ENCODE assay signal across 9 mouse cellular contexts in the genomic region with DNA sequence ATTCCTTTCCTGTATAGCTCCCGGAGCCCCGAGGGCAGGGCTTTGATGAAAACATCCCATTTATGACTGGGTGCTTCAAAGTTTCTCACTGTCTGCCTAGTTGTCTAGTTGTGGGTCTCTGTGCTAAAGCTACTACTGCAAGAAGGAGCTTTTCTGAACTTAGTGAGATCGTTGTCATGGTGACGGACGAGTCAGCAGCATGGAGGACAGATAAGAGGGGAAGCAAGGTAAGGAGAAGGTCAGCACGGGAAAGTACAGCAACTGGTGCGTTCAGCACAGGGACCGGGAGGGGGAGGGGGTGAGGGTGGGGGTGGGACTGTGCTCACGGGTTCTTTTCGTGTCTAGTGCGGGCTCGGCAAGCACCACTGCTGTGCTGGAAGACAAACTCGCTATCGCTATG. TPM values are rescaled to one million over a fixed set of nuclear protein-coding genes. Genes with fewer than 3 reads are reported as not detected.
A peak's percentile ranks its signal among the peaks of the same experiment; 100 is the strongest.
DNase-seq lines count a peak whose midpoint lies in the region; ATAC-seq and TF ChIP-seq lines count a peak whose summit lies in the region.
"Had no signal": no experiment of that assay in that cellular context is flagged by ENCODE, and none has a peak within 500 bp of the region (broad histone marks: within the 10 kb centered on the region; RNA-seq: fewer than 3 reads in every experiment).

No protein-coding gene starts in this region.

- TF ChIP-seq POLR2A in limb, embryonic 14.5 days (IDR thresholded peaks at IDR 0.05; ENCODE audit: borderline replicate concordance, extremely low read depth, insufficient read depth, insufficient read length) = no peak

- H3K27ac ChIP-seq in kidney, embryonic 15.5 days = no peak overlapping the region
- no peak overlapping the region for H3K27ac ChIP-seq in limb, embryonic 14.5 days (replicated peaks; ENCODE audit: low read depth, low read length)

- no peak overlapping the region for H3K4me3 ChIP-seq in kidney, embryonic 15.5 days (replicated peaks)
- no peak overlapping the region for H3K4me3 ChIP-seq in limb, embryonic 14.5 days (replicated peaks; ENCODE audit: low read length)

- no peaks in the 10 kb centered on the region for H3K4me1 ChIP-seq in kidney, embryonic 15.5 days
- peaks cover 5% of the 10 kb centered on the region; the same call in 1 of the 2 replicates for H3K4me1 ChIP-seq in limb, embryonic 14.5 days (ENCODE audit: control insufficient read depth, insufficient read depth, low read length)

- peak overlapping the region; percentile 12; the same call in 1 of the 2 replicates for H3K4me2 ChIP-seq in kidney, embryonic 15.5 days
- peak overlapping the region; percentile 25; the same call in 1 of the 2 replicates for H3K4me2 ChIP-seq in limb, embryonic 14.5 days (replicated peaks; ENCODE audit: low read depth, low read length, severe bottlenecking)

- no peaks in the 10 kb centered on the region for H3K9me3 ChIP-seq in kidney, embryonic 15.5 days (replicated peaks)
- H3K9me3 ChIP-seq in limb, embryonic 14.5 days (ENCODE audit: control insufficient read depth, low read length) = no peaks in the 10 kb centered on the region

- H3K9ac ChIP-seq in kidney, embryonic 15.5 days = no peak overlapping the region
- H3K9ac ChIP-seq in limb, embryonic 14.5 days (ENCODE audit: low read depth, low read length, severe bottlenecking) = no peak overlapping the region

- WGBS in kidney, embryonic 15.5 days = 56% methylated on average over 14 of the region's 14 CpGs
- 37% methylated on average over 14 of the region's 14 CpGs for WGBS in limb, embryonic 14.5 days

- DNase-seq in embryo, embryonic 10 days (ENCODE audit: low spot score) = peak; percentile 48
- no peak for DNase-seq in embryo, embryonic 10.5 days (ENCODE audit: low spot score)
- DNase-seq in kidney, postnatal 36 days = no peak
- DNase-seq in R1 (ENCODE audit: low read depth, low spot score) = peak; percentile 72
- DNase-seq in limb, embryonic 14.5 days (ENCODE audit: low spot score) = no peak
- no peak for DNase-seq in spleen, adult 12 weeks (ENCODE audit: low spot score)
- no peak for DNase-seq in cerebellum, postnatal 14 days
- DNase-seq: thymus, adult 18-20 months had no signal

- ATAC-seq in kidney, embryonic 15.5 days (replicated peaks; ENCODE audit: low FRiP score) = no peak
- no peak for ATAC-seq in limb, embryonic 14.5 days (ENCODE audit: low FRiP score, low read depth)

- H3K36me3 ChIP-seq in kidney, embryonic 15.5 days = no peaks in the 10 kb centered on the region
- no peaks in the 10 kb centered on the region for H3K36me3 ChIP-seq in limb, embryonic 14.5 days (ENCODE audit: control insufficient read depth, insufficient read depth, low read length)

- H3K27me3 ChIP-seq in kidney, embryonic 15.5 days = no peaks in the 10 kb centered on the region
- no peaks in the 10 kb centered on the region for H3K27me3 ChIP-seq in limb, embryonic 14.5 days (ENCODE audit: control insufficient read depth, insufficient read depth, low read length)

RNA-seq across cellular contexts. Expression of a gene that starts 43.3 kb away (rescaled TPM):
- polyA plus RNA-seq in kidney, embryonic 15.5 days (2015; fragmentation: Nextera tagmentation; extraction: Ambion mirVana) = 19.7 and 20.8 TPM in 2 replicates
- 30.9 and 36.5 TPM in 2 replicates for polyA plus RNA-seq in limb, embryonic 14.5 days (2012; rRNA removed)
- 21.1 and 24.6 TPM in 2 replicates for polyA plus RNA-seq in limb, embryonic 14.5 days (2014; fragmentation: Nextera tagmentation; extraction: Ambion mirVana)

Comparison
In these comparisons a context has a peak if more than half of its experiments do, and no peak if none do; other contexts are left out.
1. DNase-seq: peak in embryo, embryonic 10 days (single experiment) and R1 (single experiment); none in embryo, embryonic 10.5 days (single experiment), kidney, postnatal 36 days (0 of 2), limb, embryonic 14.5 days (single experiment), spleen, adult 12 weeks (single experiment) and cerebellum, postnatal 14 days (0 of 2).